Comparison of ENCODE assay signal across 26 mouse cellular contexts in genomic region chr7:43326223-43326780, GRCm38 (mm10). TPM values are rescaled to one million over a fixed set of nuclear protein-coding genes. Genes with fewer than 3 reads are reported as not detected.
A peak's percentile ranks its signal among the peaks of the same experiment; 100 is the strongest.
DNase-seq lines count a peak whose midpoint lies in the region; TF ChIP-seq lines count a peak whose summit lies in the region.
"Had no signal": no experiment of that assay in that cellular context is flagged by ENCODE, and none has a peak within 500 bp of the region (broad histone marks: within the 10 kb centered on the region; RNA-seq: fewer than 3 reads in every experiment).

No protein-coding gene starts in this region.

- no peak for TF ChIP-seq POLR2A in CH12.LX (IDR thresholded peaks at IDR 0.05; ENCODE audit: low read depth, low read length)

- no peaks in the 10 kb centered on the region for H3K27me3 ChIP-seq in CH12.LX (replicated peaks)
- H3K27me3 ChIP-seq: embryonic facial prominence, embryonic 15.5 days; intestine, embryonic 15.5 days; limb, embryonic 15.5 days; lung, embryonic 15.5 days; megakaryocyte, embryonic 14.5 days; neural tube, embryonic 12.5 days had no signal

- no peak overlapping the region; the same call in 1 of the 2 replicates for H3K4me2 ChIP-seq in CH12.LX (ENCODE audit: insufficient read depth, low read depth, poor library complexity, severe bottlenecking)
- H3K4me2 ChIP-seq: embryonic facial prominence, embryonic 15.5 days; intestine, embryonic 15.5 days; limb, embryonic 15.5 days; lung, embryonic 15.5 days; neural tube, embryonic 12.5 days had no signal

- no peak for TF ChIP-seq EP300 in CH12.LX (IDR thresholded peaks at IDR 0.05; ENCODE audit: low read length)

- in situ Hi-C loops in CH12.LX (cut with MboI; ENCODE audit: low pct_ligation_motif_present, low pct_unique_long_range_greater_than_20kb, low sequenced_read_pairs): no loop called here

- no peak overlapping the region for H3K4me3 ChIP-seq in CH12.LX (replicated peaks in 1 of 3; ENCODE audit: low read depth in 2 of 3, low read length in 2 of 3, poor library complexity in 1 of 3)
- H3K4me3 ChIP-seq: embryonic facial prominence, embryonic 15.5 days; intestine, embryonic 15.5 days; limb, embryonic 15.5 days; lung, embryonic 15.5 days; megakaryocyte, embryonic 14.5 days; neural tube, embryonic 12.5 days had no signal

- DNase-seq in heart, adult 11 months: peak; percentile 33
- no peak for DNase-seq in heart, adult 8-10 months (ENCODE audit: low spot score)
- DNase-seq in CH12.LX (ENCODE audit: extremely low read depth): peak; percentile 42
- DNase-seq in R1 (ENCODE audit: low read depth, low spot score): peak; percentile 56
- peak; percentile 21 to 72 for DNase-seq in layer of hippocampus, postnatal 14 days (ENCODE audit: low spot score in 2 of 2)
- DNase-seq in cerebellum, adult 11-12 months: no peak
- no peak for DNase-seq in gastrocnemius, adult 8-10 months (ENCODE audit: low spot score in 2 of 2)
- no peak for DNase-seq in ovary, postnatal 36 days (ENCODE audit: low spot score)
- DNase-seq: adrenal gland, postnatal 14 days; cerebellum, adult 9-10 months; gastrocnemius, postnatal 36 days; heart, postnatal 4 days; kidney, adult 9 months; kidney, postnatal 14 days; left cerebral cortex, postnatal 4 days; lung, postnatal 36 days; midbrain, embryonic 14.5 days; retina, postnatal 1 day; thymus, adult 2 months had no signal

- no peaks in the 10 kb centered on the region for H3K9me3 ChIP-seq in CH12.LX (replicated peaks; ENCODE audit: low read length)
- H3K9me3 ChIP-seq: embryonic facial prominence, embryonic 15.5 days; intestine, embryonic 15.5 days; limb, embryonic 15.5 days; lung, embryonic 15.5 days; megakaryocyte, embryonic 14.5 days; neural tube, embryonic 12.5 days had no signal

- no peak for TF ChIP-seq CTCF in CH12.LX (conservative IDR thresholded peaks at IDR 0.05 in 1 of 2, IDR thresholded peaks at IDR 0.05 in 1 of 2; ENCODE audit: low read depth in 2 of 2, low read length in 2 of 2)

- H3K9ac ChIP-seq in CH12.LX (ENCODE audit: insufficient read depth, low read depth): no peak overlapping the region; the same call in 1 of the 2 replicates
- H3K9ac ChIP-seq: embryonic facial prominence, embryonic 15.5 days; intestine, embryonic 15.5 days; limb, embryonic 15.5 days; liver, embryonic 14.5 days; lung, embryonic 15.5 days; neural tube, embryonic 12.5 days had no signal

- no peak overlapping the region for H3K27ac ChIP-seq in CH12.LX (ENCODE audit: insufficient read depth, low read depth)
- H3K27ac ChIP-seq: embryonic facial prominence, embryonic 15.5 days; intestine, embryonic 15.5 days; limb, embryonic 15.5 days; liver, embryonic 14.5 days; lung, embryonic 15.5 days; neural tube, embryonic 12.5 days had no signal

- no peaks in the 10 kb centered on the region for H3K36me3 ChIP-seq in CH12.LX (replicated peaks in 1 of 2; ENCODE audit: control insufficient read depth in 1 of 2, insufficient read depth in 1 of 2, low read length in 1 of 2)
- H3K36me3 ChIP-seq: embryonic facial prominence, embryonic 15.5 days; intestine, embryonic 15.5 days; limb, embryonic 15.5 days; lung, embryonic 15.5 days; neural tube, embryonic 12.5 days had no signal

- dilution Hi-C loops in CH12.LX (cut with MboI; ENCODE audit: extremely low pct_ligation_motif_present, extremely low pct_unique_long_range_greater_than_20kb, low sequenced_read_pairs): no loop called here

- TF ChIP-seq RAD21 in CH12.LX (IDR thresholded peaks at IDR 0.05; ENCODE audit: low read depth, low read length): no peak

- no peaks in the 10 kb centered on the region for H3K79me2 ChIP-seq in CH12.LX (replicated peaks; ENCODE audit: control insufficient read depth, extremely low read depth, insufficient read depth, poor library complexity, severe bottlenecking)

- peaks cover 0 to 17% of the 10 kb centered on the region in 2 experiments; a peak in 2 of 4 replicates for H3K4me1 ChIP-seq in CH12.LX (ENCODE audit: control insufficient read depth in 1 of 2, insufficient read depth in 2 of 2)
- H3K4me1 ChIP-seq: embryonic facial prominence, embryonic 15.5 days; intestine, embryonic 15.5 days; limb, embryonic 15.5 days; lung, embryonic 15.5 days; megakaryocyte, embryonic 14.5 days; neural tube, embryonic 12.5 days had no signal

TF ChIP-seq in CH12.LX, 34 proteins besides CTCF, POLR2A, EP300 and RAD21:
- TF ChIP-seq MAX (IDR thresholded peaks at IDR 0.05; ENCODE audit: low read length) (peak; percentile 94), TBP (conservative IDR thresholded peaks at IDR 0.05; ENCODE audit: low read depth, low read length) (peak; percentile 45; the same call in 1 of the 2 replicates), E2F4 (IDR thresholded peaks at IDR 0.05; ENCODE audit: insufficient replicate concordance, low read depth, low read length) (no peak), IRF4 (IDR thresholded peaks at IDR 0.05; ENCODE audit: low read depth, low read length) (no peak), MXI1 (IDR thresholded peaks at IDR 0.05; ENCODE audit: low read depth, low read length) (peak; percentile 56; the same call in 1 of the 2 replicates), MYC (IDR thresholded peaks at IDR 0.05; ENCODE audit: low read depth, low read length) (peak; percentile 92), USF1 (IDR thresholded peaks at IDR 0.05; ENCODE audit: low read depth, low read length) (peak; percentile 41; the same call in 1 of the 2 replicates), MAZ (IDR thresholded peaks at IDR 0.05; ENCODE audit: low read depth, low read length) (no peak)

RNA-seq across cellular contexts. Expression of gene Zfp715, which starts 13.2 kb away (rescaled TPM):
- total RNA-seq in heart, adult 8-10 months (2022): 10 to 100 TPM; 14.9 to 16.4 (median 15.7) TPM
- total RNA-seq in CH12.LX (2012; rRNA removed) (9.8 and 10.9 TPM in 2 replicates), CH12.LX (2014; rRNA removed) (17.1 and 19.1 TPM in 2 replicates)
- polyA plus RNA-seq in CH12.LX (2012; ENCODE audit: insufficient read length, low read depth): 10.7 and 13.3 TPM in 2 replicates
- 10 to 100 TPM; 20.0 to 22.0 TPM for total RNA-seq in layer of hippocampus, postnatal 14 days (2021)
- total RNA-seq in gastrocnemius, adult 8-10 months (2022): 10 to 100 TPM in 2 of 4 experiments, 1 to 10 TPM in 2; 9.9 to 11.7 (median 10.6) TPM

RNA-seq across cellular contexts. Expression of gene Siglecf, which starts 24.8 kb away (rescaled TPM):
- not detected for total RNA-seq in heart, adult 8-10 months (2022)
- 0.25 and 0.34 TPM in 2 replicates for total RNA-seq in CH12.LX (2012; rRNA removed)
- 0.66 and 0.77 TPM in 2 replicates for total RNA-seq in CH12.LX (2014; rRNA removed)
- 1.3 and 1.7 TPM in 2 replicates for polyA plus RNA-seq in CH12.LX (2012; ENCODE audit: insufficient read length, low read depth)
- total RNA-seq in layer of hippocampus, postnatal 14 days (2021): under 1 TPM; 0.69 to 0.92 TPM
- not detected for total RNA-seq in gastrocnemius, adult 8-10 months (2022)
- total RNA-seq: adrenal gland, postnatal 14 days; gastrocnemius, postnatal 36 days had no signal

Comparison
In these comparisons a context has a peak if more than half of its experiments do, and no peak if none do; other contexts are left out.
1. DNase-seq: peak in heart, adult 11 months (single experiment), CH12.LX (single experiment), R1 (single experiment) and layer of hippocampus, postnatal 14 days (2 of 2); none in heart, adult 8-10 months (single experiment), cerebellum, adult 11-12 months (single experiment), gastrocnemius, adult 8-10 months (0 of 2) and ovary, postnatal 36 days (single experiment).